Mouse (Mus musculus) embryonic facial prominence, embryonic 14.5 days (tissue): ENCODE results near the gene Gm6793. TPM values are rescaled to one million over a fixed set of nuclear protein-coding genes. Genes with fewer than 3 reads are reported as not detected.

Experiments used
- ATAC-seq: fragments of 200-750 bp; cut with Nextera tagmentation; 2 replicates; pipeline ENCODE4 v1.8.0; 2017; ENCODE audit warnings: low read depth, moderate number of reproducible peaks, moderate TSS enrichment
- DNase-seq: peaks from one replicate; pipeline ENCODE4 v3.0.0-alpha.2; 2015; ENCODE audit warnings: low spot score
- H3K27ac ChIP-seq: fragments of 300-500 bp; sonication (generic); replicated peaks from 2 replicates; pipeline ENCODE4 v1.5.1; 2014; ENCODE audit warnings: low read depth, mild to moderate bottlenecking, low read length, moderate library complexity
- H3K27me3 ChIP-seq: fragments of 300-500 bp; sonication (generic); replicated peaks from 2 replicates; pipeline ENCODE4 v1.6.1; 2014; ENCODE audit warnings: low read length; ENCODE audit not compliant: control insufficient read depth, insufficient read depth
- H3K36me3 ChIP-seq: fragments of 300-500 bp; sonication (generic); 2 replicates; pipeline ENCODE4 v1.6.1; 2014; ENCODE audit warnings: low read length, mixed read lengths; ENCODE audit not compliant: control insufficient read depth, insufficient read depth
- H3K4me1 ChIP-seq: fragments of 300-500 bp; sonication (generic); 2 replicates; pipeline ENCODE4 v1.6.1; 2014; ENCODE audit warnings: antibody characterized with exemption, low read length; ENCODE audit not compliant: control insufficient read depth, insufficient read depth
- H3K4me2 ChIP-seq: fragments of 300-500 bp; sonication (generic); 2 replicates; pipeline ENCODE4 v1.6.1; 2014; ENCODE audit warnings: low read depth, mild to moderate bottlenecking, low read length, moderate library complexity, mixed read lengths
- H3K4me3 ChIP-seq: fragments of 300-500 bp; sonication (generic); 2 replicates; pipeline ENCODE4 v1.5.1; 2014; ENCODE audit warnings: low read depth, mild to moderate bottlenecking, low read length
- H3K9ac ChIP-seq: fragments of 300-500 bp; sonication (generic); 2 replicates; pipeline ENCODE4 v1.6.1; 2014; ENCODE audit warnings: low read depth, mild to moderate bottlenecking, low read length, moderate library complexity, mixed read lengths
- H3K9me3 ChIP-seq: fragments of 300-500 bp; sonication (generic); 2 replicates; pipeline ENCODE4 v1.6.1; 2016; ENCODE audit warnings: low read length; ENCODE audit not compliant: control insufficient read depth
- WGBS: fragments of 180-500 bp; shearing (Covaris S2); extraction: QIAGEN DNeasy Blood & Tissue Kit; methylation state at CpG from one replicate; pipeline ENCODE4 v1.1.7; 2014; 5-methylcytosine and 5-hydroxymethylcytosine counted together
- polyA plus RNA-seq: library from polyadenylated mRNA; unstranded; fragments of >200 nt; fragmentation: Nextera tagmentation; extraction: Ambion mirVana; gene quantifications from 2 replicates; pipeline ENCODE4 v1.2.1, GENCODE M21; 2014

Gene Gm6793
- polyA plus RNA-seq, 1 experiment from 2014 or later = 0.57 TPM

GRCm38 (mm10) chr8:111976326-111976725 is 38.5 kb downstream of the Gm6793 start:
- Histone ChIP-seq H3K36me3 (peaks cover 55% of the 10 kb centered on the region), H3K9ac (no peak overlapping the region), H3K9me3 (no peaks in the 10 kb centered on the region), H3K4me1 (no peaks in the 10 kb centered on the region), H3K4me3 (no peak overlapping the region), H3K27me3 (no peaks in the 10 kb centered on the region), H3K27ac (no peak overlapping the region), H3K4me2 (no peak overlapping the region)
- DNase-seq (no peak), ATAC-seq (no peak)
- 88% methylated on average over 2 of the region's 2 CpGs for WGBS

DNA sequence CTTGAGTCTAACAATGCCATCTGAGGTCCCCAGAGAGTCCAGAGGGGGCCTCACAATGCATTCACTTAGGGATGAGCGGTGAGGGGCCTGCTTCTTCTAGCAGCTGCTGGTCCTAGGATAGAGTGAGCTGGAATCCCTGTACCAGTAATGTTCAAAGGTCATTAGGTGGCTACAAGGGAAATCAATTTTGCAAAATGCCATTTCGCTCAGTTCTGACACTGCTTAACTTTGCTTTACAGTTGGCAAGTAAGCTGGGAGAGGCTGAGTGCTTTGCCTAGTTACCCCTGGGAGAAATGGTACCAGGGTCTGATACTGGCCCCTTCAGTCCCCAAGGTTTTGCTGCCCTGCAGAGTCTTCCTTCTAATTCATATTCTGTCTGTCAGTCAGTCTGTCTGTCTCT is 39.1 kb downstream of the Gm6793 start:
- H3K4me3 ChIP-seq = no peak overlapping the region
- no peak for ATAC-seq
- DNase-seq = no peak
- no peaks in the 10 kb centered on the region for H3K4me1 ChIP-seq
- H3K9ac ChIP-seq = no peak overlapping the region
- WGBS = 92% methylated on average over 2 of the region's 2 CpGs
- no peaks in the 10 kb centered on the region for H3K9me3 ChIP-seq
- H3K27me3 ChIP-seq = no peaks in the 10 kb centered on the region
- H3K36me3 ChIP-seq = peaks cover 54% of the 10 kb centered on the region
- H3K27ac ChIP-seq = no peak overlapping the region
- no peak overlapping the region for H3K4me2 ChIP-seq

- Histone ChIP-seq H3K27me3 (no peaks in the 10 kb centered on the region), H3K9ac (no peak overlapping the region), H3K4me2 (no peak overlapping the region), H3K4me1 (no peaks in the 10 kb centered on the region), H3K27ac (no peak overlapping the region), H3K4me3 (no peak overlapping the region), H3K9me3 (no peaks in the 10 kb centered on the region), H3K36me3 (peaks cover 51% of the 10 kb centered on the region)
- DNase-seq (no peak), ATAC-seq (no peak)
- WGBS = 94% methylated on average over 12 of the region's 12 CpGs
Observed at GRCm38 (mm10) chr8:111974138-111974537, 40.7 kb downstream of the Gm6793 start.

DNA sequence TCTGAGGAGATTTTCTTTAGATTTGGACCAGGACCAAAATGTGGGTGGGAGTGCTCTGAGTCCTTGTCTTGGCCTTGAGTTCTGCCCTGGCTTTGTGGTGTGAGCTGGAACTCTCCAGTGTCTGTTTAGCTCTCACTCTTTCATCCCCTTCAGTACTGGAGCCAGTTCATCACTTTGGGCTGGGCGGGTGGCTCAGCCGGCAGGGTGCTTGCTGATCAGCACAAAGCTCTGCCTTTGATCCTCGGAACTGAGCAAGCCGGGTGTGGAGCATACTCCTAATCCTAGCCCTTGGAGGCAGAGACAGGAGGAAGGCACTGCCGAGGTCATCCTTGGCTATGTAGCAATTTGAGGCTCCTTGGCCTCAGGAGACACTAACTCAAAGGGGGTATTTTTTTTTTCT is 45.8 kb downstream of the Gm6793 start:
- Histone ChIP-seq H3K4me3 (no peak overlapping the region), H3K27me3 (no peaks in the 10 kb centered on the region), H3K4me1 (peaks cover 4% of the 10 kb centered on the region), H3K36me3 (peaks cover 19% of the 10 kb centered on the region; the same call in 1 of the 2 replicates), H3K9me3 (no peaks in the 10 kb centered on the region), H3K4me2 (no peak overlapping the region), H3K27ac (no peak overlapping the region), H3K9ac (no peak overlapping the region)
- DNase-seq (no peak), ATAC-seq (no peak)
- WGBS = 45% methylated on average over 5 of the region's 5 CpGs

GRCm38 (mm10) chr8:111968541-111968940 is 46.3 kb downstream of the Gm6793 start:
- no peak for ATAC-seq
- Histone ChIP-seq H3K4me1 (peaks cover 4% of the 10 kb centered on the region), H3K36me3 (peaks cover 18% of the 10 kb centered on the region; the same call in 1 of the 2 replicates), H3K27ac (no peak overlapping the region), H3K27me3 (no peaks in the 10 kb centered on the region), H3K9me3 (no peaks in the 10 kb centered on the region), H3K9ac (no peak overlapping the region), H3K4me3 (no peak overlapping the region), H3K4me2 (no peak overlapping the region)
- 87% methylated on average over 10 of the region's 10 CpGs for WGBS
- no peak for DNase-seq

GRCm38 (mm10) chr8:111967246-111967870 is 47.5 kb downstream of the Gm6793 start:
- H3K9me3 ChIP-seq = no peaks in the 10 kb centered on the region
- no peak overlapping the region for H3K4me2 ChIP-seq
- no peak for ATAC-seq
- no peak overlapping the region for H3K27ac ChIP-seq
- peaks cover 12% of the 10 kb centered on the region; the same call in 1 of the 2 replicates for H3K36me3 ChIP-seq
- no peak overlapping the region for H3K4me3 ChIP-seq
- H3K27me3 ChIP-seq = no peaks in the 10 kb centered on the region
- H3K9ac ChIP-seq = no peak overlapping the region
- H3K4me1 ChIP-seq = peaks cover 4% of the 10 kb centered on the region
- no peak for DNase-seq
- WGBS = 86% methylated on average over 5 of the region's 5 CpGs

DNA sequence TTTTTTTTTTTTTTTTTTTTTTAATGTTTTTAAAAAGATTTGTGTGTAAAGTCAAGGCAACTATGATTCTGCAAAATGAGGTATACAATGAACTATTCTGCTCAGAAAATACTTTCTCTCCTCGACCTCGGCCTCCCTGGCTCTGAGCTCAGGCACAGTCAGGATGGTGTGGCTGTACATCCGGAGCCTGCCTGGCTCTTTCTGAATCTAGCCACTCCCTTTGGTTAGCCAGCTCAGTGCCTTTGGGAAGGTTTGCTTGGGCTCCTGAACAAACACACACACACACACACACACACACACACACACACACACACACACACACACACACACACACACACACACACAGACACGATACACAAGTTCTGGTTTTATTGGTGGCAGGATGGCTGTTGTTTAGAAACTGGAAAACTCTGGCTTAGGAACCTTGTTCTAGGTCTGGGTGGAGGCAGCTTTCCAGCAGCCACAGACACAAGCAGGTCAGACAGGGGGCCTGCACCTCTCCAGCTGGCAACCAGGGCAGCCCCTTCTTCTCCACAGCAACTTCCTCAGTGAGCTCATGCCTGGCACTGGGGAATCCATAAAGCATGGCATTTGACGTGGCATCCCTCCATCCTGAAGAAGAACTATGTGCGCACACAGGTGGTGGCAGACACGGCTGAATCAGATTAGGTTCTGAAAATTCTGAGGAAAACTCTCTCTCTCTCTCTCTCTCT is 49.8 kb downstream of the Gm6793 start:
- no peak overlapping the region for H3K9ac ChIP-seq
- H3K4me2 ChIP-seq = no peak overlapping the region
- 58% methylated on average over 7 of the region's 7 CpGs for WGBS
- ATAC-seq (no peak), DNase-seq (peak; percentile 11)
- peak overlapping the region; percentile 48 for H3K27ac ChIP-seq
- H3K4me1 ChIP-seq = peaks cover 4% of the 10 kb centered on the region
- H3K9me3 ChIP-seq = no peaks in the 10 kb centered on the region
- no peak overlapping the region for H3K4me3 ChIP-seq
- H3K27me3 ChIP-seq = no peaks in the 10 kb centered on the region
- 0 out of 2 replicates have a peak, but pooled peaks cover 5% of the 10 kb centered on the region for H3K36me3 ChIP-seq

GRCm38 (mm10) chr8:111964351-111964750 is 50.5 kb downstream of the Gm6793 start:
- H3K4me3 ChIP-seq = no peak overlapping the region
- 0 out of 2 replicates have a peak, but pooled peaks cover 5% of the 10 kb centered on the region for H3K36me3 ChIP-seq
- 47% methylated on average over 5 of the region's 5 CpGs for WGBS
- H3K9ac ChIP-seq = no peak overlapping the region
- peaks cover 4% of the 10 kb centered on the region for H3K4me1 ChIP-seq
- DNase-seq (no peak), ATAC-seq (no peak)
- H3K4me2 ChIP-seq = no peak overlapping the region
- no peaks in the 10 kb centered on the region for H3K27me3 ChIP-seq
- no peaks in the 10 kb centered on the region for H3K9me3 ChIP-seq
- H3K27ac ChIP-seq = peak overlapping the region; percentile 48
